Mouse (Mus musculus): ENCODE measurements around the gene Fem1b.
"Not testable (repeated sequence)": the region's sequence is repeated elsewhere in the genome, so short reads cannot be mapped to it uniquely, and the experiment has no call there.

The Fem1b gene

GRCm38 (mm10) chr9:62826456-62826855 is 14.7 kb upstream of the Fem1b start:
- no peak for DNase-seq

- DNase-seq = no peak
Measured at GRCm38 (mm10) chr9:62825791-62826393, 14.2 kb upstream of the Fem1b start.

- DNase-seq = no peak
Measured at GRCm38 (mm10) chr9:62821811-62822210, 10.1 kb upstream of the Fem1b start.

GRCm38 (mm10) chr9:62820829-62821228 is 9.1 kb upstream of the Fem1b start:
- DNase-seq = no peak

- DNase-seq = not testable (repeated sequence)
Measured at GRCm38 (mm10) chr9:62819910-62820309, 8.2 kb upstream of the Fem1b start.

GRCm38 (mm10) chr9:62819494-62819893 is 7.8 kb upstream of the Fem1b start:
- no peak for DNase-seq

GRCm38 (mm10) chr9:62817828-62818614 is 6.3 kb upstream of the Fem1b start:
- DNase-seq = no peak

- no peak for DNase-seq
Measured at GRCm38 (mm10) chr9:62817099-62817571, 5.4 kb upstream of the Fem1b start.

- no peak for DNase-seq
Measured at GRCm38 (mm10) chr9:62816323-62817098, 4.8 kb upstream of the Fem1b start.

GRCm38 (mm10) chr9:62814751-62815150 is 3.0 kb upstream of the Fem1b start:
- no peak for DNase-seq

GRCm38 (mm10) chr9:62812216-62813049 is 699 bp upstream of the Fem1b start:
- DNase-seq = peak; percentile 22

GRCm38 (mm10) chr9:62810543-62811515 is 905 bp downstream of the Fem1b start:
- DNase-seq = no peak

- DNase-seq = no peak
Measured at GRCm38 (mm10) chr9:62810095-62810494, 1.6 kb downstream of the Fem1b start.

GRCm38 (mm10) chr9:62799218-62799617 is 12.5 kb downstream of the Fem1b start:
- not testable (repeated sequence) for DNase-seq

GRCm38 (mm10) chr9:62789856-62790255 is 21.9 kb downstream of the Fem1b start:
- DNase-seq = no peak

GRCm38 (mm10) chr9:62786721-62787120 is 25.0 kb downstream of the Fem1b start:
- DNase-seq = no peak

- no peak for DNase-seq
Measured at GRCm38 (mm10) chr9:62784233-62784632, 27.5 kb downstream of the Fem1b start.

- DNase-seq = no peak
Measured at GRCm38 (mm10) chr9:62782976-62783781, 28.6 kb downstream of the Fem1b start.

- DNase-seq = peak; percentile 24
Measured at GRCm38 (mm10) chr9:62781965-62782364, 29.8 kb downstream of the Fem1b start.

- DNase-seq = no peak
Measured at GRCm38 (mm10) chr9:62778721-62779120, 33.0 kb downstream of the Fem1b start.
